Mouse (Mus musculus) CH12.LX (cell line): Measurements from ENCODE around the gene Fes. TPM values are rescaled to one million over a fixed set of nuclear protein-coding genes. Genes with fewer than 3 reads are reported as not detected.

ENCODE experiments used
- DNase-seq: peaks from one replicate; pipeline ENCODE4 v3.0.0-alpha.2; 2013; ENCODE audit errors: extremely low read depth
- H3K27ac ChIP-seq: 2 replicates; pipeline ENCODE4 v1.5.1; 2012; ENCODE audit warnings: low read depth, mild to moderate bottlenecking, control low read depth, moderate library complexity; ENCODE audit not compliant: insufficient read depth
- H3K27me3 ChIP-seq: replicated peaks from 2 replicates; pipeline ENCODE3; 2012; ENCODE audit warnings: inconsistent platforms
- H3K36me3 ChIP-seq, 2 experiments: replicated peaks in 1 of 2; 2 replicates each; pipeline versions ENCODE3 to v1.6.1; 2012; ENCODE audit warnings: inconsistent platforms in 1 of 2, low read length in 1 of 2, mild to moderate bottlenecking in 1 of 2, mixed read lengths in 1 of 2, moderate library complexity in 1 of 2; ENCODE audit not compliant: control insufficient read depth in 1 of 2, insufficient read depth in 1 of 2
- H3K4me1 ChIP-seq, 2 experiments: 2 replicates each; pipeline ENCODE4 v1.6.1; 2012; ENCODE audit warnings: inconsistent platforms in 1 of 2, moderate library complexity in 1 of 2; ENCODE audit not compliant: insufficient read depth in 2 of 2, control insufficient read depth in 1 of 2
- H3K4me2 ChIP-seq: 2 replicates; pipeline ENCODE4 v1.6.1; 2012; ENCODE audit warnings: low read depth, mild to moderate bottlenecking, control low read depth; ENCODE audit not compliant: poor library complexity, insufficient read depth, severe bottlenecking
- H3K4me3 ChIP-seq, 3 experiments: fragments of 150-350 bp in 1 of 3; sonication (generic) in 1 of 3; replicated peaks in 1 of 3; 2 replicates each; pipeline versions ENCODE3 to v1.5.1; 2011 to 2012; ENCODE audit warnings: low read depth in 2 of 3, low read length in 2 of 3, mild to moderate bottlenecking in 2 of 3, moderate library complexity in 2 of 3, control low read depth in 1 of 3, improper control_type of control experiment in 1 of 3, inconsistent platforms in 1 of 3, mixed read lengths in 1 of 3; ENCODE audit not compliant: poor library complexity in 1 of 3
- H3K79me2 ChIP-seq: replicated peaks from 2 replicates; pipeline ENCODE4 v1.6.1; 2012; ENCODE audit warnings: mild to moderate bottlenecking, moderate library complexity; ENCODE audit not compliant: control insufficient read depth, poor library complexity, insufficient read depth, severe bottlenecking; ENCODE audit errors: extremely low read depth
- H3K9ac ChIP-seq: 2 replicates; pipeline ENCODE4 v1.6.1; 2012; ENCODE audit warnings: low read depth, mild to moderate bottlenecking, control low read depth, moderate library complexity; ENCODE audit not compliant: insufficient read depth
- H3K9me3 ChIP-seq: replicated peaks from 2 replicates; pipeline ENCODE3; 2012; ENCODE audit warnings: low read length, inconsistent platforms, mixed read lengths
- BHLHE40 ChIP-seq: IDR thresholded peaks from 2 replicates; pipeline ENCODE4 v1.6.1; 2011; ENCODE audit warnings: mild to moderate bottlenecking, low read depth, low read length, improper control_type of control experiment
- CHD1 ChIP-seq: IDR thresholded peaks from 2 replicates; pipeline ENCODE4 v1.6.1; 2012; ENCODE audit warnings: low read depth, low read length, improper control_type of control experiment, inconsistent platforms
- CTCF ChIP-seq, 2 experiments: IDR thresholded peaks in 1 of 2; conservative IDR thresholded peaks in 1 of 2; 2 replicates each; pipeline ENCODE4 v1.5.1; 2011 to 2012; ENCODE audit warnings: low read depth in 2 of 2, low read length in 2 of 2, improper control_type of control experiment in 1 of 2, inconsistent platforms in 1 of 2, mild to moderate bottlenecking in 1 of 2, moderate library complexity in 1 of 2
- EP300 ChIP-seq: IDR thresholded peaks from 2 replicates; pipeline ENCODE4 v1.6.1; 2011; ENCODE audit warnings: low read length, improper control_type of control experiment
- GABPA ChIP-seq: IDR thresholded peaks from 2 replicates; pipeline ENCODE4 v1.6.1; 2012; ENCODE audit warnings: low read depth, low read length, improper control_type of control experiment, inconsistent platforms; ENCODE audit not compliant: insufficient replicate concordance
- KAT2A ChIP-seq: IDR thresholded peaks from 2 replicates; pipeline ENCODE4 v1.6.1; 2012; ENCODE audit warnings: low read length, improper control_type of control experiment, inconsistent platforms; ENCODE audit not compliant: insufficient replicate concordance
- MAFK ChIP-seq: IDR thresholded peaks from 2 replicates; pipeline ENCODE4 v1.6.1; 2011; ENCODE audit warnings: low read length, improper control_type of control experiment; ENCODE audit not compliant: insufficient replicate concordance
- MAZ ChIP-seq: IDR thresholded peaks from 2 replicates; pipeline ENCODE4 v1.6.1; 2012; ENCODE audit warnings: low read depth, mild to moderate bottlenecking, inconsistent platforms, low read length, improper control_type of control experiment, moderate library complexity
- MYC ChIP-seq: IDR thresholded peaks from 2 replicates; pipeline ENCODE4 v1.6.1; 2011; ENCODE audit warnings: low read depth, mild to moderate bottlenecking, improper control_type of control experiment, low read length
- NELFE ChIP-seq: IDR thresholded peaks from 2 replicates; pipeline ENCODE4 v1.6.1; 2011; ENCODE audit warnings: low read depth, low read length, improper control_type of control experiment
- NRF1 ChIP-seq: IDR thresholded peaks from 2 replicates; pipeline ENCODE4 v1.6.1; 2014; ENCODE audit warnings: low read depth, mild to moderate bottlenecking, inconsistent platforms, low read length, improper control_type of control experiment, moderate library complexity
- PAX5 ChIP-seq: IDR thresholded peaks from 2 replicates; pipeline ENCODE4 v1.6.1; 2012; ENCODE audit warnings: low read length, inconsistent platforms, mixed read lengths
- POLR2AphosphoS2 ChIP-seq: IDR thresholded peaks from 2 replicates; pipeline ENCODE4 v1.6.1; 2011; ENCODE audit warnings: low read depth, low read length, improper control_type of control experiment
- RAD21 ChIP-seq: IDR thresholded peaks from 2 replicates; pipeline ENCODE4 v1.6.1; 2011; ENCODE audit warnings: low read depth, mild to moderate bottlenecking, low read length, improper control_type of control experiment, moderate library complexity
- RCOR1 ChIP-seq: conservative IDR thresholded peaks from 2 replicates; pipeline ENCODE4 v1.6.1; 2012; ENCODE audit warnings: low read depth, mild to moderate bottlenecking, inconsistent platforms, low read length, improper control_type of control experiment
- SMC3 ChIP-seq: IDR thresholded peaks from 2 replicates; pipeline ENCODE4 v1.6.1; 2011; ENCODE audit warnings: low read depth, low read length, improper control_type of control experiment
- TCF12 ChIP-seq: IDR thresholded peaks from 2 replicates; pipeline ENCODE4 v1.6.1; 2014; ENCODE audit warnings: low read depth, mild to moderate bottlenecking, inconsistent platforms, low read length, improper control_type of control experiment
- UBTF ChIP-seq: IDR thresholded peaks from 2 replicates; pipeline ENCODE4 v1.6.1; 2012; ENCODE audit warnings: low read depth, mild to moderate bottlenecking, inconsistent platforms, low read length, improper control_type of control experiment, moderate library complexity
- ZC3H11A ChIP-seq: IDR thresholded peaks from 2 replicates; pipeline ENCODE4 v1.6.1; 2012; ENCODE audit warnings: low read depth, mild to moderate bottlenecking, inconsistent platforms, low read length, improper control_type of control experiment
- ZKSCAN1 ChIP-seq: IDR thresholded peaks from 2 replicates; pipeline ENCODE4 v1.6.1; 2012; ENCODE audit warnings: low read depth, inconsistent platforms, low read length, improper control_type of control experiment, borderline replicate concordance
- dilution Hi-C: fragments of 300-500 bp; cut with MboI; formaldehyde crosslinking; loops from 2 replicates; pipeline ENCODE4 v1.14.3; 2020; ENCODE audit warnings: low sequenced_read_pairs; ENCODE audit not compliant: extremely low pct_unique_long_range_greater_than_20kb, extremely low pct_ligation_motif_present
- in situ Hi-C: fragments of 300-500 bp; cut with MboI; formaldehyde crosslinking; loops from 3 replicates; pipeline ENCODE4 v1.14.3; 2019; ENCODE audit warnings: low sequenced_read_pairs, low pct_ligation_motif_present, low pct_unique_long_range_greater_than_20kb, mixed read lengths
- polyA plus RNA-seq: library from polyadenylated mRNA; unstranded; fragments of >175 nt; gene quantifications from 2 replicates; pipeline ENCODE4 v1.2.1, GENCODE M21; 2012; ENCODE audit warnings: low read depth; ENCODE audit not compliant: insufficient read length
- total RNA-seq, 2 experiments: library from RNA; depleted of rRNA; stranded (reverse); fragments of 300-350 nt in 1 of 2; fragments of >200 nt in 1 of 2; gene quantifications; 2 replicates each; pipeline ENCODE4 v1.2.3; 2012 to 2014

The Fes gene
- total and polyA plus RNA-seq, 3 experiments, result 4.3 to 11.7 (median 9.8) TPM

DNA sequence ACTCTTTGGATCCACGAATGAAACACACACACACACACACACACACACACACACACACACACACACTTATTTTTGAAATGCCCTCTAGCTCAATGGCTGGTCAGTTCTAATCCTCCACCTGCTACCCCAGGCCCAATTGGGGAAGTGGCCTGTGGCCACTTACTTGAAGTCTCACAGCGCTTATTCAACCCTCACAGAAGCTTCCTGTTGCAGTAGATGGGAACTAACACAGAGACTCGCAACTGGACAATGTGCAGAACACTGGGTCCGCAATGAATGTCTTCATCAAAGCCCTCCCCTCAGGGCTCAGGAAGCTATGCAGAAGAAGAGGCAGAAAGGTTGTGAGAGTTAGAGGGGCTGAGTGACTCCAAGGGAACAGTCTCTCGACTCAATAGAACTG lies 40.0 kb upstream of the Fes start:
- no peak overlapping the region for H3K4me2 ChIP-seq
- no peak overlapping the region for H3K9ac ChIP-seq
- in situ Hi-C loops (no loop called here), dilution Hi-C loops (no loop called here)
- no peak overlapping the region for H3K4me3 ChIP-seq
- H3K27ac ChIP-seq, result no peak overlapping the region
- H3K9me3 ChIP-seq, result peaks cover 5% of the 10 kb centered on the region
- H3K27me3 ChIP-seq, result no peaks in the 10 kb centered on the region
- H3K4me1 ChIP-seq, result peaks cover 0 to 4% of the 10 kb centered on the region in 2 experiments; a peak in 1 of 4 replicates
- H3K36me3 ChIP-seq, result no peaks in the 10 kb centered on the region
- no peak for TF ChIP-seq RCOR1
- no peak for TF ChIP-seq POLR2AphosphoS2
- no peak for TF ChIP-seq GABPA
- TF ChIP-seq UBTF, result no peak
- no peak for TF ChIP-seq SMC3
- no peak for TF ChIP-seq CHD1
- no peak for TF ChIP-seq EP300
- TF ChIP-seq MAZ, result no peak
- TF ChIP-seq NELFE, result no peak
- TF ChIP-seq TCF12, result no peak
- no peak for TF ChIP-seq NRF1
- TF ChIP-seq RAD21, result no peak
- TF ChIP-seq CTCF (conservative IDR thresholded peaks at IDR 0.05 in 1 of 2, IDR thresholded peaks at IDR 0.05 in 1 of 2; ENCODE audit: low read depth in 2 of 2, low read length in 2 of 2), result no peak
- TF ChIP-seq MAFK, result no peak
- no peaks in the 10 kb centered on the region for H3K79me2 ChIP-seq
- DNase-seq, result no peak

- H3K27ac ChIP-seq, result no peak overlapping the region
- no peaks in the 10 kb centered on the region for H3K79me2 ChIP-seq
- no peak overlapping the region for H3K4me3 ChIP-seq
- no peak overlapping the region for H3K4me2 ChIP-seq
- no peak overlapping the region for H3K9ac ChIP-seq
- peaks cover 5% of the 10 kb centered on the region for H3K9me3 ChIP-seq
- H3K4me1 ChIP-seq, result peaks cover 0 to 4% of the 10 kb centered on the region in 2 experiments; a peak in 1 of 4 replicates
- in situ Hi-C loops (no loop called here), dilution Hi-C loops (no loop called here)
- TF ChIP-seq KAT2A, result no peak
- TF ChIP-seq PAX5, result no peak
- peak; percentile 48; the same call in 1 of the 2 replicates for TF ChIP-seq BHLHE40
- TF ChIP-seq POLR2AphosphoS2, result no peak
- no peak for TF ChIP-seq GABPA
- no peak for TF ChIP-seq ZC3H11A
- TF ChIP-seq MYC, result no peak
- no peak for TF ChIP-seq ZKSCAN1
- H3K27me3 ChIP-seq, result no peaks in the 10 kb centered on the region
- no peaks in the 10 kb centered on the region for H3K36me3 ChIP-seq
- no peak for DNase-seq
Observed at GRCm38 (mm10) chr7:80426363-80426762, 38.6 kb upstream of the Fes start.
